ENCODE assay signal across 10 mouse cellular contexts in genomic region chr11:61449499-61450292, GRCm38 (mm10). TPM values are rescaled to one million over a fixed set of nuclear protein-coding genes. Genes with fewer than 3 reads are reported as not detected.
DNase-seq lines count a peak whose midpoint lies in the region; ATAC-seq and TF ChIP-seq lines count a peak whose summit lies in the region.
"Had no signal": no experiment of that assay in that cellular context is flagged by ENCODE, and none has a peak within 500 bp of the region (broad histone marks: within the 10 kb centered on the region; RNA-seq: fewer than 3 reads in every experiment).

No protein-coding gene starts in this region.

- no peak for DNase-seq in heart, embryonic 10.5 days (ENCODE audit: low spot score)
- DNase-seq in heart, postnatal 36 days = no peak
- DNase-seq in B cell, adult 2 months = peak; percentile 16 to 17
- peak; percentile 68 to 73 for DNase-seq in cerebellum, adult 2 months
- DNase-seq in layer of hippocampus, postnatal 36 days = peak; percentile 48 to 49
- DNase-seq in urinary bladder, postnatal 10 days (ENCODE audit: low spot score) = no peak
- DNase-seq in hindbrain, embryonic 11.5 days (ENCODE audit: low spot score) = no peak
- DNase-seq in embryo, embryonic 10 days (ENCODE audit: low spot score) = no peak

- TF ChIP-seq CTCF in cerebellum, adult 2 months (IDR thresholded peaks at IDR 0.05; ENCODE audit: borderline replicate concordance, insufficient read depth, low read depth, low read length) = peak; percentile 48; the same call in 1 of the 2 replicates

- peak; percentile 24; the same call in 1 of the 2 replicates for TF ChIP-seq POLR2A in cerebellum, adult 2 months (IDR thresholded peaks at IDR 0.05; ENCODE audit: borderline replicate concordance, insufficient read depth, low read length)

- ATAC-seq in hindbrain, embryonic 11.5 days (ENCODE audit: low FRiP score) = no peak; the same call in 1 of the 2 replicates

- intact Hi-C loops in heart, postnatal 36 days (cut with DNase I) = no loop called here

- H3K4me3 ChIP-seq in heart, embryonic 10.5 days = no peak overlapping the region
- peak overlapping the region; percentile 83 for H3K4me3 ChIP-seq in cerebellum, adult 2 months (replicated peaks; ENCODE audit: insufficient read depth, low read depth, low read length)
- no peak overlapping the region for H3K4me3 ChIP-seq in hindbrain, embryonic 11.5 days (ENCODE audit: low read depth, low read length)
- H3K4me3 ChIP-seq: liver, embryonic 15.5 days had no signal

- H3K27ac ChIP-seq in heart, embryonic 10.5 days = peak overlapping the region; percentile 25; the same call in 1 of the 2 replicates
- peak overlapping the region; percentile 80 for H3K27ac ChIP-seq in cerebellum, adult 2 months (ENCODE audit: insufficient read depth, low read length)
- no peak overlapping the region for H3K27ac ChIP-seq in hindbrain, embryonic 11.5 days (ENCODE audit: low read depth, low read length)
- H3K27ac ChIP-seq: liver, embryonic 15.5 days had no signal

- no peak overlapping the region for H3K4me2 ChIP-seq in hindbrain, embryonic 11.5 days (replicated peaks; ENCODE audit: low read depth, low read length)
- H3K4me2 ChIP-seq: liver, embryonic 15.5 days had no signal

- 67% methylated on average over 24 of the region's 24 CpGs for WGBS in heart, embryonic 10.5 days
- 17% methylated on average over 24 of the region's 24 CpGs for WGBS in cerebellum, adult 2 months
- 78% methylated on average over 22 of the region's 24 CpGs for WGBS in hindbrain, embryonic 11.5 days

- no peaks in the 10 kb centered on the region for H3K9me3 ChIP-seq in heart, embryonic 10.5 days
- no peaks in the 10 kb centered on the region for H3K9me3 ChIP-seq in hindbrain, embryonic 11.5 days (ENCODE audit: control insufficient read depth, low read length)
- H3K9me3 ChIP-seq: liver, embryonic 15.5 days had no signal

- H3K9ac ChIP-seq in hindbrain, embryonic 11.5 days (ENCODE audit: low read depth, low read length) = no peak overlapping the region
- H3K9ac ChIP-seq: liver, embryonic 15.5 days had no signal

- H3K4me1 ChIP-seq in heart, embryonic 10.5 days = peaks cover 25% of the 10 kb centered on the region
- H3K4me1 ChIP-seq in cerebellum, adult 2 months (ENCODE audit: control insufficient read depth, insufficient read depth, low read length) = peaks cover 29% of the 10 kb centered on the region
- peaks cover 6% of the 10 kb centered on the region; the same call in 1 of the 2 replicates for H3K4me1 ChIP-seq in hindbrain, embryonic 11.5 days (replicated peaks; ENCODE audit: control insufficient read depth, insufficient read depth, low read length)
- H3K4me1 ChIP-seq: liver, embryonic 15.5 days had no signal

- peaks cover 47% of the 10 kb centered on the region for H3K27me3 ChIP-seq in heart, embryonic 10.5 days (ENCODE audit: insufficient read depth, poor library complexity, severe bottlenecking)
- no peaks in the 10 kb centered on the region for H3K27me3 ChIP-seq in cerebellum, adult 2 months (ENCODE audit: control insufficient read depth, insufficient read depth, low read length)
- H3K27me3 ChIP-seq in hindbrain, embryonic 11.5 days (ENCODE audit: control insufficient read depth, insufficient read depth, low read length) = no peaks in the 10 kb centered on the region

- no peaks in the 10 kb centered on the region for H3K36me3 ChIP-seq in heart, embryonic 10.5 days
- no peaks in the 10 kb centered on the region for H3K36me3 ChIP-seq in hindbrain, embryonic 11.5 days (ENCODE audit: control insufficient read depth, insufficient read depth, low read length)
- H3K36me3 ChIP-seq: liver, embryonic 15.5 days had no signal

RNA-seq across cellular contexts. Expression of gene Rnf112, which starts 4.2 kb away (rescaled TPM):
- 0.10 and 0.77 TPM in 2 replicates for polyA plus RNA-seq in heart, embryonic 10.5 days (2016; fragmentation: Nextera tagmentation; extraction: Ambion mirVana)
- not detected for total RNA-seq in heart, postnatal 36 days (2021)
- 538 and 626 TPM in 2 replicates for polyA plus RNA-seq in cerebellum, adult 2 months (2012; rRNA removed)
- 100 to 1,000 TPM; 542 to 544 TPM for total RNA-seq in layer of hippocampus, postnatal 36 days (2021)
- polyA plus RNA-seq in hindbrain, embryonic 11.5 days (2014; fragmentation: Nextera tagmentation; extraction: Ambion mirVana) = 0.56 and 0.74 TPM in 2 replicates
- polyA plus RNA-seq: spleen, adult 2 months had no signal

RNA-seq across cellular contexts. Expression of gene Mfap4, which starts 35.5 kb away (rescaled TPM):
- 22.7 and 67.8 TPM in 2 replicates for polyA plus RNA-seq in heart, embryonic 10.5 days (2016; fragmentation: Nextera tagmentation; extraction: Ambion mirVana)
- total RNA-seq in heart, postnatal 36 days (2021) = 10 to 100 TPM; 32.3 to 38.4 TPM
- polyA plus RNA-seq in cerebellum, adult 2 months (2012; rRNA removed) = 1.9 and 3.5 TPM in 2 replicates
- total RNA-seq in layer of hippocampus, postnatal 36 days (2021) = 1 to 10 TPM; 4.6 to 5.4 TPM
- 111 and 132 TPM in 2 replicates for polyA plus RNA-seq in hindbrain, embryonic 11.5 days (2014; fragmentation: Nextera tagmentation; extraction: Ambion mirVana)

RNA-seq across cellular contexts. Expression of gene Mapk7, which starts 44.5 kb away (rescaled TPM):
- 42.7 and 49.1 TPM in 2 replicates for polyA plus RNA-seq in heart, embryonic 10.5 days (2016; fragmentation: Nextera tagmentation; extraction: Ambion mirVana)
- total RNA-seq in heart, postnatal 36 days (2021) = 1 to 10 TPM; 5.7 to 6.4 TPM
- polyA plus RNA-seq in cerebellum, adult 2 months (2012; rRNA removed) = 47.8 and 55.8 TPM in 2 replicates
- 10 to 100 TPM; 28.8 to 33.1 TPM for total RNA-seq in layer of hippocampus, postnatal 36 days (2021)
- 51.5 and 54.7 TPM in 2 replicates for polyA plus RNA-seq in hindbrain, embryonic 11.5 days (2014; fragmentation: Nextera tagmentation; extraction: Ambion mirVana)

RNA-seq across cellular contexts. Expression of gene B9d1, which starts 55.2 kb away (rescaled TPM):
- 14.5 and 21.5 TPM in 2 replicates for polyA plus RNA-seq in heart, embryonic 10.5 days (2016; fragmentation: Nextera tagmentation; extraction: Ambion mirVana)
- total RNA-seq in heart, postnatal 36 days (2021) = 1 to 10 TPM; 6.2 to 7.4 TPM
- 36.2 and 40.7 TPM in 2 replicates for polyA plus RNA-seq in cerebellum, adult 2 months (2012; rRNA removed)
- total RNA-seq in layer of hippocampus, postnatal 36 days (2021) = 10 to 100 TPM; 42.6 TPM
- 34.3 and 42.1 TPM in 2 replicates for polyA plus RNA-seq in hindbrain, embryonic 11.5 days (2014; fragmentation: Nextera tagmentation; extraction: Ambion mirVana)

Comparison
In these comparisons a context has a peak if more than half of its experiments do, and no peak if none do; other contexts are left out.
1. DNase-seq: peak in B cell, adult 2 months (2 of 2), cerebellum, adult 2 months (2 of 2) and layer of hippocampus, postnatal 36 days (2 of 2); none in heart, embryonic 10.5 days (single experiment), heart, postnatal 36 days (0 of 2), urinary bladder, postnatal 10 days (single experiment), hindbrain, embryonic 11.5 days (single experiment) and embryo, embryonic 10 days (single experiment).
2. RNA of gene Rnf112, which starts 4.2 kb away (polyA plus RNA-seq): 538 to 626 TPM in cerebellum, adult 2 months; 0.10 to 0.77 TPM in heart, embryonic 10.5 days and 0.56 to 0.74 TPM in hindbrain, embryonic 11.5 days; every median in the first group is over 100 times any median in the second.